Mouse (Mus musculus) adrenal gland, postnatal 25 days (tissue): Measurements from ENCODE around the gene Chchd6. TPM values are rescaled to one million over a fixed set of nuclear protein-coding genes. Genes with fewer than 3 reads are reported as not detected.

Source experiments
- DNase-seq: peaks from one replicate; pipeline ENCODE4 v3.0.0; 2021; ENCODE audit warnings: mixed read lengths
- long read RNA-seq: library from polyadenylated mRNA; stranded (forward); transcript quantifications from one replicate; pipeline ENCODE4 v2.0.0, GENCODE M21; 2021
- total RNA-seq: library from RNA; stranded (reverse); gene quantifications from 2 replicates; pipeline ENCODE4 v1.2.3, GENCODE M21; 2021

Chchd6 gene
- 22.1 and 23.8 TPM in 2 replicates for total RNA-seq
- long read RNA-seq, transcript Chchd6-201 (8 exons, 1,121 nt), result major isoform, 20 of 28 reads
- long read RNA-seq, partial matches to known transcripts, result 5 of 28 reads
- long read RNA-seq, other reads (novel, unspliced or antisense), result 1 of 28 reads

GRCm38 (mm10) chr6:89595018-89595776 lies at the start of gene Chchd6:
TSS of gene Chchd6 (minus strand) at chr6:89595652.
- peak; percentile 95 for DNase-seq

DNA sequence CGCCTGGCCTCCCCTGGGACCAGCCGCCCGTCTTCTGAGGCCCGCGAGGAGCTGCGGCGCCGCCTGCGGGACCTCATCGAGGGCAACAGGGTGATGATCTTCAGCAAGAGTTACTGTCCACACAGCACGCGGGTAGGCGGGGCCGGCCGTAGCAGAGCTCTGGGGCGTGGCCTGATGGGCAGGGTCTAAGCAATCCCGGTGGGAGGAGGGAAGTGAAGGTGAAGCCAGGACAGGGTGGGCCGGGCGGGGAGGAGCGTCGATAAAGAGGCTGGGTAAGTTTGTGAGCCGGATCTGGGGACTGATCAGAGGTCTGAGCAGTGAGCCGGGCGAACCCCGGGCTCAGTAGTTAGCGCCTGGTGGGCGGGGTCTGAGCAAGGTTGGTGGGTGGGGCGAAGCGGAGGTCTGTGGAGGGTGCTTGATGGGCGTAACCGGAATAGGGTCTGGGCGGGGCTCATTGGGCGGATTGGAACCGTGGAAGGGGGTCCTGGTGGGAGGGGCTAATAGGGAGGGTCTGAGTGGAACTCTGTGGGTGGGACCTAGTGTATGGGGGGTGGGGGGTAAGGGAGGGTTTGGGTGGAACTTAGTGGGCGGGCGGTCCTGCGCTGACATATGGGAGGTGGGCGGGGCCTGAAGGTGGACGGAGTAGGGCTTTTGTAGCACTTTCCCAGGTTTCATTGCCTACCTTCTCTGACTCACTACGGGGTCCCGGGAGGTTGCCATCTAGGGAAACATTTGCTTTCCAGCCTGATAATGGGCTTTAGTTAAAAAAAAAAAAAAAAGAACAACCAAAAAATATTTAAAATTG lies 49.0 kb upstream of the Chchd6 start:
- DNase-seq, result peak; percentile 92

- peak; percentile 95 for DNase-seq
Measured at GRCm38 (mm10) chr6:89643798-89644270, 48.4 kb upstream of the Chchd6 start, which contains the start of gene Txnrd3. TSS of gene Txnrd3 (plus strand) at chr6:89643988.

- DNase-seq, result peak; percentile 46
Measured at GRCm38 (mm10) chr6:89639025-89639424, 43.6 kb upstream of the Chchd6 start.

- no peak for DNase-seq
Measured at GRCm38 (mm10) chr6:89637977-89638376, 42.5 kb upstream of the Chchd6 start.

- DNase-seq, result peak; percentile 12
Measured at GRCm38 (mm10) chr6:89634400-89634799, 38.9 kb upstream of the Chchd6 start.

DNA sequence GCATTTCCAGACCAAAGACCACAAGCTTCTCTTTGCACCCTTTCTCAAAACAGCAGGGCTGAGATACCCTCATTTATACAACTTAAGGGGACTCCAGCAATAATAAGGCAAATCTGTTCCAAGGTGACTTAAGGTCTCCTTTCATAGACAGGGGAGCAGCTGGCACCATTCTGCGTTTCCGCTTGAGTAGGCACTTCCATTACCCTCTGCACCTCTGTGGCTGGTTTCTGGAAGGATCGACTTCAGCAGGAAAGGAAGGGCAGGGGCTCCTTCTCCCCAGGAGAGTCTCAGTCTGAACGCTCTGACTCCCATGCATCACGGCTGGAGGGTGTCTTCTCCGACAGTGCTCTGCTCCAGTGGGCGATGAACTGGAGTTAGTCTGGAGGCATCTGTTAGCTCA lies 37.7 kb upstream of the Chchd6 start:
- no peak for DNase-seq

- peak; percentile 71 for DNase-seq
Measured at GRCm38 (mm10) chr6:89631809-89632562, 36.5 kb upstream of the Chchd6 start.

DNA sequence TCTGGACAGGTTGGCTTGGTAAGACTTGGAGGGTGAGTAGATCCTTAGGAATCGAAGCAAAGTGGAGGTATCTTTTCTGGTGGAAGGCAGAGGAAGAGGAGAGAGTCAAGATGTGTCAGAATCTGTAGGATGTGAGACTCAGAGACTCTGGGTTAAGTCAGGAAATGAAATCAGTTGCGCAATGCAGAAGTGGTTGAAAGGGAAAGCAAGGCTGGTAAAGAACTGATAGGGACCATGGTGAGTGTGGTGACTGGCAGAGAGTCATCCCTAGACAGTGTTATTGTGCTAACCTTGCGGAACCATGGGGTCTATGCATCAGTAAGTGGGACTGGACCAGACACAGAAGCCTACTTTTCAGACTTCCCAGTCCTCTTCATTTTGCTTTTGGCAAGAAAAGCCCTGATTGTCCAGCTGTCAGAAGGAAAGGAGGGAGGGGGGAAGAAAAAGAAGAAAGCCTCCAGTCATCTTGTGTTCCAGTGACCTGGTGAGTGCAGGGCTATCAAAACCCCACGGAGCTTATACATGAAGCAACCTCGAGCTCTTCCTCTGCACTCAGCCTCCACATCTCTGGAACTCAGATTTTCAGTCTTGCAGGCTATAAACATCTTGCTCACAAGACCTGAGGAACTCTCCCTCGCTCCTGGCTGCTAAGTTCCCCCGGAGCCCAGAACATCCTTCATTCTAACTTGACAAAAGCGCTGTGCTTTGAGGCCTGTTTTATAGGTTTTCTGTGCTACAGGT lies 32.8 kb upstream of the Chchd6 start:
- no peak for DNase-seq

DNA sequence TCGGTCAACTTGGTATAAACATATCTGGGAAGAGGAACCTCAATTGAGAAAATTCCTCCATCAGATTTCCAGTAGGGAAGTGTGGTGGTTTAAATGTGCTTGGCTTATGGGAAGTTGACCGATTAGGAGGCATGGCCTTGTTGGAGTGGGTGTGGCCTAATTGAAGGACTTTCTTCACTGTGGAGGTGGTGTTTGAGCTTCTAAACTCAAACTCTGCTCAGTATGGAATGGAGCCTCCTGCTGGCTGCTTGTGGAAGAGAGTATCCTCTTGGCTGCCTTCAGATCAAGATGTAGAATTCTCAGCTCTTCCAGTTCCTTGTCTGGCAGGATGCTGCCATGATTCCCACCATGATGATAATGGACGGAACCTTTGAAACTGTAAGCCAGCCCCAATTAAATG lies 27.2 kb upstream of the Chchd6 start:
- DNase-seq, result no peak

DNA sequence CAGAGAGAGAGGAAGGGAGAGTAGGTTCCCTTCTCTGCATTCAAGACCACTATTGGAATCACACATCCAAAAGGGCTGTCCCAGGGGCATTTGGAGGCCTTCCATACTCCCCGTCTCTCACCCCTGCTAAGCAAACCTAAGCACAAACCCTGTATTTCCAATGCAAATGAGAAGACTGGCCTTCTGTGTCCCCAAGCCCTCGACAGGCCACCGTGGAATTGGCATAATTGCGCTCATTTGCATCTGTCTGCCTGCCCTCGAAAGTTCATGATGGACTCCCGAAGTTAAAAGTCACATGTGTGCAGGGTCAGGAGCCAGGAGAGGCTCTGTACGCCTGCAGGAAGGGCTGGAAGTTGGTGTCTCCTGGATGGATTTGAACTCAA lies 19.9 kb upstream of the Chchd6 start:
- DNase-seq, result no peak

GRCm38 (mm10) chr6:89614596-89615372 lies 19.3 kb upstream of the Chchd6 start:
- DNase-seq, result no peak

DNA sequence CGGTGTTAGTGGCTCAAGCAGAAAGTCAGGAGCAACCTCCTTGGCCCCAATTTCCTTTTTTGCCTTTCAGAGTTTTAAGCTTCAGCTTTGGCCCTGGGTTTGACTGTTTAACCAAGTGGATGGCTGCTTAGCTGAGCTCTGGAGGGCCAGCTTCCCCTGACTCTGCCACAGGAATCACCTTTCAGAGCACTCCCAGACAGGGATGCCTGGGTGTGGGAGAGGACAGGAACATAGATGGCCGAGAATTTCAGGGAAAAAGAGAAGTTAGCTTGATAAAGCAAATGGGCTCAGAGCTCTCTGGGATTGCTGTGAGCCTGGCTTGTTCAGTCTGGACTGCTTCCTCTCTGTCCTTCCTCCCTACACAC lies 18.6 kb upstream of the Chchd6 start:
- DNase-seq, result no peak

DNA sequence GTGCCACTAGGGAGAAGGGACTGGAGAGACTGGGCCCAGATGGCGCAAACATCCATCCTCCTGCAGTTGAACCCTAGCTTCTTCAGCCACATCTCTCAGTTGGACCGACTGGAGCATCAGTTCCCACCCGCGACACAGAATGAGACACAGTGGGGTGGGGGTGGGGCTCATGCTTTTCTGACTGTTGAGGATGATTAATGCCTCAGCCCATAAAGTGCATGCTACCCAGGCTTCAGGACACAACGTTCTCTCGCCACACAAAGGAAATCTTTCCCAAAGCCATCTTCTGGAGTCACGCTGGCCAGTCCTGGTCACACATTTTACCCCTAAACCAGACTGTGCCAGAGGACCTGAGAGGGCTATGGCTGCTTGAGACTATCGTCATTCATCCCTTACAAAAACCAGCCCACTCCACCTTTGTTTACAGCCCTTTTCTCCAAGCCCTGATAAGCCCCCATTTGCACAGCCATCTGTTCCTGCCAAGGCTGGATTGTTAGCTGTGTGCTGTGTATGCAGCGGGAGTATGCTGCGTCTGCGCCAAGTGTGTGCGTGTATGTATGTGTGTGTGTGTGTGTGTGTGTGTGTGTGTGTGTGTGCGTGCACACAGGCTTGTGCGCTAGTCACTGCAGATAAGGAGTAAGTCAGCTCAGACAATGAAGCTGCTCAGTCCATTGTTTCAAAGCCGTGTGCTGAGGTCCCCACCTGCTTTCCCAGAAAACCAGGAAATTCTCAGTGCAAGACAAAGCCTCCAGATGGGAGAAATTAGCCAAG lies 18.1 kb upstream of the Chchd6 start:
- no peak for DNase-seq

GRCm38 (mm10) chr6:89607999-89608398 lies 12.5 kb upstream of the Chchd6 start:
- no peak for DNase-seq

- no peak for DNase-seq
Measured at GRCm38 (mm10) chr6:89606096-89606495, 10.6 kb upstream of the Chchd6 start.

- DNase-seq, result no peak
Measured at GRCm38 (mm10) chr6:89596510-89596909, 1.1 kb upstream of the Chchd6 start.

- no peak for DNase-seq
Measured at GRCm38 (mm10) chr6:89595777-89596146, 310 bp upstream of the Chchd6 start.

DNA sequence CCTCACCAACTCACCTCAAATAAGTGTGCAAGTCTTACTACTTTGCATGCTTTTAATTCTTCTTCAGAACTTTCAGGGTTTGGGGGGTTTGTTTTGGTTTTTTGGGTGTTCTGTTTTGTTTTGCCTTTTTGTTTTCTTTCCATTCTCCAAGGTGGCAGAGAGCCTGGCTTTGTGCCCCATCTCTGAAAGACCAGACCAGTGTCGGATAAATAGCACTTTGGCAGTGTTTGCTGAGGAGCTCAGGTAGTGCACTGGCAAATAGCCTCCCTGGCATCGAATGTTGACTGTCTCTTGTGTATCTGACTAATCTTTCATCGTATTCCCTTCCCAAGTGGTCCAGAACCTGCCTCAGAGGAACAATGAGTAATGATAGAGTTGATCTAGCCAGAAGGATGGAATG lies 3.4 kb downstream of the Chchd6 start:
- DNase-seq, result no peak

DNA sequence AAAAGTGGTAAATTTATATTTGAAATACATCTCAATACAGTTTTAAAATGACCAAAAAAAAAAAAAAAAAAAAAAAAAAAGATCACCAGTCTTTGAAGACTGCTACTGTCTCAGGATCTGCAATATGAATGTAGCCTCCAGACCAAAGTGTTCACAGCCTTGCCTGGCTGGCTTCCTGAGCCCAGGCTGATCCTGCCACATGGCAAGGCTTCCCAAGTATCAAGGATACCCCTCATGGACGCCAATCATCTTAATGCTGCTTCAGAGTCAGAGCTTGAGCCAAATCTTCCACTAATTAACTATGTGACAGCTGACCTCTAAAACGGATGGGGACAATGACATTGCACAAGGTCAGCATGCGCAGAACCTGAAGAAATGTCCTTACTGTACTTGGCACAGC lies 3.9 kb downstream of the Chchd6 start:
- DNase-seq, result no peak
